Mouse (Mus musculus) E14TG2a.4 (cell line): ENCODE measurements around the gene Ireb2.
"Not testable (repeated sequence)": the region's sequence is repeated elsewhere in the genome, so short reads cannot be mapped to it uniquely, and the experiment has no call there.

Experiments used
- H3K27me3 ChIP-seq: 2 replicates; pipeline ENCODE4 v1.6.1; 2014; ENCODE audit warnings: low read length, control low read depth; ENCODE audit not compliant: insufficient read depth
- H3K36me3 ChIP-seq: 2 replicates; pipeline ENCODE4 v1.6.1; 2014; ENCODE audit warnings: low read length, control low read depth; ENCODE audit not compliant: insufficient read depth
- H3K4me1 ChIP-seq: replicated peaks from 2 replicates; pipeline ENCODE4 v1.6.1; 2014; ENCODE audit warnings: low read depth, low read length, control low read depth
- H3K4me3 ChIP-seq: replicated peaks from 2 replicates; pipeline ENCODE4 v1.5.1; 2014; ENCODE audit warnings: mild to moderate bottlenecking, low read length
- H3K9me3 ChIP-seq: 2 replicates; pipeline ENCODE4 v1.6.1; 2014; ENCODE audit warnings: low read length, control low read depth
- CTCF ChIP-seq: conservative IDR thresholded peaks from 2 replicates; pipeline ENCODE4 v1.5.1; 2014; ENCODE audit warnings: low read length
- NANOG ChIP-seq: IDR thresholded peaks from 2 replicates; pipeline ENCODE4 v1.6.1; 2014; ENCODE audit warnings: borderline replicate concordance, low read length, mixed read lengths
- POU5F1 ChIP-seq: IDR thresholded peaks from 2 replicates; pipeline ENCODE4 v1.6.1; 2014; ENCODE audit warnings: low read length, borderline replicate concordance

Ireb2 gene

DNA sequence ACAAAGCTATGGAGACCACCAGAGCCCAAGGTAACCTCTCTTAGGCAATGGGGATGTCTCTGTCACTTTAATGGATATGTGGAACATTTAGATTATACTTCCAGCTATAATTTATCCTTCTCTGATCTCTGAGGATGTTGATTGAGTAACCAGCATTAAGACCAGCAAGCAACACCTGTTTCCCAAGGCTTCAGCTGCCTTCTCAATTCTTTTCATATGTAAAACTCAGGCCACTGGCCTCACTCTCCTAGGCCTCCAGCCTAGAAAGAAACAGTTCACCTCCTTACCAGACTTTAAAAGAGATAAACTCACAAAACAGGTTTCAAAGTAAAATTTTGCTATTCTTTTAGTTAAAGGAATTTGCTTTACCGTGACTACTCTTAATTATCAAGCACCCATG lies 23.4 kb upstream of the Ireb2 start:
- H3K27me3 ChIP-seq, result no peaks in the 10 kb centered on the region
- no peak for TF ChIP-seq CTCF
- peak; percentile 73; the same call in 1 of the 2 replicates for TF ChIP-seq POU5F1
- TF ChIP-seq NANOG, result 0 out of 2 replicates have a peak, but pooled peaks have one; percentile 19
- H3K4me3 ChIP-seq, result peak overlapping the region; percentile 52
- peaks cover 10% of the 10 kb centered on the region for H3K9me3 ChIP-seq
- peaks cover 73% of the 10 kb centered on the region for H3K4me1 ChIP-seq
- H3K36me3 ChIP-seq, result peaks cover 11% of the 10 kb centered on the region

DNA sequence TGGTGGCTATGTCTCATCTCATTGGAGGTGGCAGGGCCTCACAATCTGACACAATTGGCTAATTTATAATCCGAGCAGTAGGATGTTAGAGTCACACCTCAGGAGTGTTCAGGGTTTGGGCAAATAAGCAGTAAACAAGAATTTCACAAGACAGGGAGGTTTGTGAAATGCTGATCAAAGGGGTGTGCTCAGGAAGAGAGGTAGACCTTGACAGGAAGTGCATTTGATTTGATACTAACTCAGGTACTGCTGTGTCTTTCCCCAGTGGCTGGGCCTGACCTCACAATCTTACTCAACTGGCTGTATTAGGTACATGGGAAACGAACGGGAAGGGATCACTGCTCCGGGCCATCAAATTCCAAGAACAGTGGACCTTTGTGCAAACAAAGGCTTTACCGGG lies 21.3 kb upstream of the Ireb2 start:
- H3K4me3 ChIP-seq, result 0 out of 2 replicates have a peak overlapping the region, but pooled peaks have one; percentile 11
- TF ChIP-seq NANOG (no peak), CTCF (no peak), POU5F1 (no peak)
- peaks cover 31% of the 10 kb centered on the region for H3K36me3 ChIP-seq
- peaks cover 61% of the 10 kb centered on the region for H3K4me1 ChIP-seq
- H3K27me3 ChIP-seq, result no peaks in the 10 kb centered on the region
- no peaks in the 10 kb centered on the region for H3K9me3 ChIP-seq

DNA sequence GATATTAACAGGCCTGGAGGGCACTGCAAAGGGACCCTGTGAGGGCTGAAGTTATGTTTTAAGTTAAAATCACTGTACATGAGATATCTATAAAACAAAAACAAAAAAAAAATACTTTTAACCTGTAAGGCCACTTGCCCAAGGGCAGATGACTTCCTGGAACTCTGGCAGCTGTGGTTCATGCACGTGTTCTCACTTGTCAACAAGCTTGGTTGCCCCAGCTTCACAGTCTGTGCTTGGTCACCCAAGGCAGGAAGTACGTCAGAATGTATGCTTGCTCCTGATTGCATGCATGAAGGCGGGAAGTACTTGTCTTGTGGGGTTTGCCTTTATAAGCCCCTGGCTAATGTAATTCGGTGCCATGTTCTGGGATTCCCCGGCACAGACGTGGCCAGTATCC lies 19.7 kb upstream of the Ireb2 start:
- TF ChIP-seq NANOG, result no peak
- TF ChIP-seq POU5F1, result no peak
- no peak for TF ChIP-seq CTCF
- Histone ChIP-seq H3K27me3 (no peaks in the 10 kb centered on the region), H3K36me3 (peaks cover 34% of the 10 kb centered on the region), H3K9me3 (no peaks in the 10 kb centered on the region), H3K4me3 (no peak overlapping the region), H3K4me1 (peaks cover 47% of the 10 kb centered on the region)

DNA sequence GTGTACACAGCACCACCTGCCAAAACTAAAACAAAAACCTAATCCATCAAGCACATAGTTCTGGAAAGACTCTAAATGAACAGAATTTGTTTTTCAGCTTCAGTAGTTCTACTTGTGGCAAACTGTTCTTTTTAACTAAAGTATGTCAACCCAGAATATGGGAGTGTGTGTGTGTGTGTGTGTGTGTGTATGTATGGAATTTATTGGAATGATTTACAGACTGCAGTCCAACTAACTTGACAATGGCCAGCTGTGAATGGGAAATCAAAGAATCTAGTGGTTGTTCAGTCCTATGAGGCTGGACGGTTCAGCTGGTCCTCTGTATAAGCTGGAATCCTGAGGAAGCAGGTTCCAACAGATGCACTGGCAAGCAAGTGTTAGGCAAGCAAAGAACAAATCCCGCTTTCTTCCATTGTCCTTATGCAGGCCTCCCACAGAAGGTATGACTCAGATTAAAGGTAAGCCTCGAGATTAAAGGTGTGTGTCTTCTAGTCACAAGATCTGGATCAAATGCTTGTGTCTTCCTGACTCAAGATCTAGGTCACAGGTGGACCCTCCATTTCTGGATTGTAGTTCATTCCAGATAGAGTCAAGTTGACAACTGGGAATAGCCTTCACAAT lies 18.9 kb upstream of the Ireb2 start:
- no peak for TF ChIP-seq NANOG
- TF ChIP-seq POU5F1, result no peak
- no peak for TF ChIP-seq CTCF
- Histone ChIP-seq H3K27me3 (no peaks in the 10 kb centered on the region), H3K4me3 (no peak overlapping the region), H3K4me1 (peaks cover 40% of the 10 kb centered on the region), H3K9me3 (no peaks in the 10 kb centered on the region), H3K36me3 (peaks cover 34% of the 10 kb centered on the region)

DNA sequence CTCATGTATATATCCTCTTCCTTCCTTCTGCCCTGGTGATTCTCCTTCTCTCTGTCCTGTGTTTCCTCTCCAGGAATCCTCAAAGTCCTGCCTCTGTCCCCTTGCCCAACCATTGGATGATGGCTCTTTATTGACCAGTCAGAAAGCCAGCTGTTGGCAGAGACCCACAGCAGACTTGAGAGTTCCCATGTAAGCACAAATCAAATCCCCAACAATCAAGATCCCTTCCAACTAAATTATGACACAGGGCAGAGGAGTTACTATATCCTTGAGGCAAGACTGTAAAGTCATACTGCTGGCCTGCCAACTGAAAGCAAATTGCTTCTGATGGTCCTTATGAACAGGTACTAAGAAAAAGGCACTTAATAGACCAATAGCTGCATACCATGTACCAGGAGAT lies 15.4 kb upstream of the Ireb2 start:
- Histone ChIP-seq H3K27me3 (no peaks in the 10 kb centered on the region), H3K4me3 (no peak overlapping the region), H3K36me3 (peaks cover 53% of the 10 kb centered on the region), H3K4me1 (peaks cover 32% of the 10 kb centered on the region), H3K9me3 (no peaks in the 10 kb centered on the region)
- TF ChIP-seq POU5F1 (no peak), NANOG (no peak), CTCF (no peak)

DNA sequence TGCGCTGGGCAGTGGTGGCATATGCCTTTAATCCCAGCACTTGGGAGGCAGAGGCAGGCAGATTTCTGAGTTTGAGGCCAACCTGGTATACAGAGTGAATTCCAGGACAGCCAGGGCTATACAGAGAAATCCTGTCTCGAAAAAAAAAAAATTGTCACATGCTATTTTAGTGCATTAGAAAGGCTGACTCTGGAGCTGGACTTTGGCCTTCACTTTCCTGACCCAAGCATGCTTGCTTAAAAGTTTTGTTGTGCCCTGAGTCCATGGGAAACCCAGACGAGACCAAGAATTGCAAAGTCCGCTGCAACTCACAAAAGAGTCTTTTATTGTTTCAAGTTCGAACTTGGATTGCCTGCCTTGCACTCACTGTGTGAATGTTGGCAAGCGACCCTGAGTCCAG lies 10.6 kb upstream of the Ireb2 start:
- H3K4me3 ChIP-seq, result peak overlapping the region; percentile 43; the same call in 1 of the 2 replicates
- peaks cover 18% of the 10 kb centered on the region for H3K36me3 ChIP-seq
- H3K27me3 ChIP-seq, H3K9me3 ChIP-seq: not testable (repeated sequence)
- H3K4me1 ChIP-seq, result peaks cover 59% of the 10 kb centered on the region

DNA sequence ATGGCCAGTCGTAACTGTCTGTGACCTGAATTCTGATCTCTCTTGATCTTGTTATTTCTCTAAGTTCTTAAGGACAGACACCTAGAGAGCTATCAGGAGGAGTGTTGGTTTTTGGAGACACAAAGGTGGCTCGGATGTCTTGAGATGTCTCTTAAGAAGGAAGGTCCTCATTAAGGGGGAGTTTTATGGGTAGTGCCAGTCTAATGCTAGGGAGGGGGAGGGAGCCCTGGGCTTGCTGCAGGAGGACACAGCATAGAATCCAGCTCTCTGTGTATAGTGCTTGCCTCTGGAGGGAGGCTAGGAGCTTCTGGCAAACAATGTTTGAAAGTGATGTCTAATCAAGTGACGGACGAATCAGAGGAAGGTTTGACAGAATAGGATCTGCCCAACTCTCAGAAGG lies 10.0 kb upstream of the Ireb2 start:
- TF ChIP-seq POU5F1, result no peak
- TF ChIP-seq CTCF, result no peak

DNA sequence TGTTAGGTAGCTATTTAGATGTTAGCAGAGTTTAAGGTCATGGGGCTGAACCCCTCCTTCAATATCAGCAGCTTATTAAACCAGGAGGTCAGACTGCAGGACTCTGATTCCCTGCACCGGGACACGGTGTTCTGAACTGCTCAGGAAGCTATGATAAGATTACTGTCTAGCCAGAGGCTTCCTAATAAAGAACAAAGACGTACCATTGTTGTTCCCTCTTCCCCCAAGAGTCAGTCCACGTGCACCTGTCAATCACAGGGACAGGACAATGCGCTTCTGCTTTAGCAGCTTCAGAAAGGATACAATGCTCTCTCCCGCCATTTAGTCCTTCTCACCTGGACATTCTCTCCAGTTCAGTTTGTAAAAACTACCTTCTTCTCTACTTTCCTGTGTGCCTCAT lies 8.0 kb upstream of the Ireb2 start:
- no peaks in the 10 kb centered on the region for H3K9me3 ChIP-seq
- no peaks in the 10 kb centered on the region for H3K27me3 ChIP-seq
- TF ChIP-seq POU5F1 (no peak), CTCF (no peak), NANOG (no peak)
- H3K4me3 ChIP-seq, result peak overlapping the region; percentile 67
- H3K36me3 ChIP-seq, result peaks cover 18% of the 10 kb centered on the region
- H3K4me1 ChIP-seq, result peaks cover 81% of the 10 kb centered on the region

More for the DNA sequence above, 10.0 kb upstream of the Ireb2 start:
- peak overlapping the region; percentile 43 for H3K4me3 ChIP-seq
- no peaks in the 10 kb centered on the region for H3K27me3 ChIP-seq
- peaks cover 65% of the 10 kb centered on the region for H3K4me1 ChIP-seq
- H3K36me3 ChIP-seq, result peaks cover 18% of the 10 kb centered on the region
- no peaks in the 10 kb centered on the region for H3K9me3 ChIP-seq

DNA sequence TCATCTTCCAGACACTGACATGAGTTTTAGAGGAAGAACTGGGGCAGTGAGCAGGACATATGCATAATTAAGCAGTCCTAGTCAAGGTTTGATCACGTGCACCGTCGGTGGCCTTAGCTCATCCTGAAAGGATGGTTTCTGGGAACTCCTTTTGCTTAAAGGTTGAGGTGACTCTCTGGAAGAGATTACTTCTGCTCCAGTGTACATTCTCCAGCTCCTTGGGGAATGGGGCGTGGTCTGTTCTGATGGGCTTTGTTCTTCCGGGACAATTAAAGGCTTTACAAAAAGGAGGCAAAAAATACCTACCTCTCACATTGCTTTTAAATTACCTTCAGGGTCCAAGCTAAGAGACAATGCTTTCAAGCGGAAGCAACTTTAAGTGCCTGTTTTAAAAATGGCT lies 7.5 kb upstream of the Ireb2 start:
- Histone ChIP-seq H3K4me1 (peaks cover 86% of the 10 kb centered on the region), H3K9me3 (no peaks in the 10 kb centered on the region), H3K36me3 (peaks cover 14% of the 10 kb centered on the region), H3K4me3 (peak overlapping the region; percentile 67), H3K27me3 (no peaks in the 10 kb centered on the region)
- TF ChIP-seq CTCF (no peak), NANOG (peak; percentile 27; the same call in 1 of the 2 replicates), POU5F1 (no peak)
